Mouse (Mus musculus): ENCODE data around the gene Eef1akmt1. TPM values are rescaled to one million over a fixed set of nuclear protein-coding genes. Genes with fewer than 3 reads are reported as not detected.

The Eef1akmt1 gene
- polyA plus RNA-seq, 1 experiment from 2014 or later: 84.4 TPM

GRCm38 (mm10) chr14:57527598-57527997 lies 43.8 kb downstream of the Eef1akmt1 start:
- Histone ChIP-seq H3K27ac (no peak overlapping the region), H3K9me3 (replicated peaks; ENCODE audit: low read length) (no peaks in the 10 kb centered on the region), H3K4me2 (ENCODE audit: low read length) (no peak overlapping the region), H3K27me3 (ENCODE audit: insufficient read depth, low read length) (no peaks in the 10 kb centered on the region), H3K4me1 (replicated peaks; ENCODE audit: insufficient read depth, low read length) (0 out of 2 replicates have a peak, but pooled peaks cover 6% of the 10 kb centered on the region), H3K4me3 (replicated peaks; ENCODE audit: low read depth, low read length) (no peak overlapping the region), H3K9ac (ENCODE audit: low read depth, low read length) (no peak overlapping the region), H3K36me3 (ENCODE audit: insufficient read depth, low read length) (no peaks in the 10 kb centered on the region)
- no peak for ATAC-seq (replicated peaks; ENCODE audit: low FRiP score, low read depth)
- no peak for TF ChIP-seq CTCF (IDR thresholded peaks at IDR 0.05; ENCODE audit: low read depth)
- 57% methylated on average over 2 of the region's 2 CpGs for WGBS
- DNase-seq (ENCODE audit: low spot score): no peak

- 56% methylated on average over 7 of the region's 7 CpGs for WGBS
- TF ChIP-seq CTCF (IDR thresholded peaks at IDR 0.05; ENCODE audit: low read depth): no peak
Measured at GRCm38 (mm10) chr14:57527122-57527521, 44.3 kb downstream of the Eef1akmt1 start.

GRCm38 (mm10) chr14:57526050-57526623 lies 45.3 kb downstream of the Eef1akmt1 start:
- Histone ChIP-seq H3K4me1 (replicated peaks; ENCODE audit: insufficient read depth, low read length) (0 out of 2 replicates have a peak, but pooled peaks cover 6% of the 10 kb centered on the region), H3K9me3 (replicated peaks; ENCODE audit: low read length) (no peaks in the 10 kb centered on the region), H3K4me2 (ENCODE audit: low read length) (peak overlapping the region; percentile 98), H3K9ac (ENCODE audit: low read depth, low read length) (no peak overlapping the region), H3K27ac (no peak overlapping the region), H3K4me3 (replicated peaks; ENCODE audit: low read depth, low read length) (peak overlapping the region; percentile 73), H3K36me3 (ENCODE audit: insufficient read depth, low read length) (no peaks in the 10 kb centered on the region), H3K27me3 (ENCODE audit: insufficient read depth, low read length) (no peaks in the 10 kb centered on the region)
- no peak for TF ChIP-seq CTCF (IDR thresholded peaks at IDR 0.05; ENCODE audit: low read depth)
- WGBS: 42% methylated on average over 10 of the region's 10 CpGs
- ATAC-seq (replicated peaks; ENCODE audit: low FRiP score, low read depth) (peak; percentile 15; the same call in 1 of the 2 replicates), DNase-seq (ENCODE audit: low spot score) (no peak)

More at GRCm38 (mm10) chr14:57527122-57527521, 44.3 kb downstream of the Eef1akmt1 start:
- ATAC-seq (replicated peaks; ENCODE audit: low FRiP score, low read depth) (no peak), DNase-seq (ENCODE audit: low spot score) (no peak)
- no peak overlapping the region for H3K4me2 ChIP-seq (ENCODE audit: low read length)
- H3K27ac ChIP-seq: no peak overlapping the region
- no peaks in the 10 kb centered on the region for H3K27me3 ChIP-seq (ENCODE audit: insufficient read depth, low read length)
- no peak overlapping the region for H3K4me3 ChIP-seq (replicated peaks; ENCODE audit: low read depth, low read length)
- no peaks in the 10 kb centered on the region for H3K36me3 ChIP-seq (ENCODE audit: insufficient read depth, low read length)
- H3K4me1 ChIP-seq (replicated peaks; ENCODE audit: insufficient read depth, low read length): 0 out of 2 replicates have a peak, but pooled peaks cover 6% of the 10 kb centered on the region
- H3K9ac ChIP-seq (ENCODE audit: low read depth, low read length): no peak overlapping the region
- H3K9me3 ChIP-seq (replicated peaks; ENCODE audit: low read length): no peaks in the 10 kb centered on the region

GRCm38 (mm10) chr14:57525388-57526049 lies 45.9 kb downstream of the Eef1akmt1 start:
- peak overlapping the region; percentile 69 for H3K9ac ChIP-seq (ENCODE audit: low read depth, low read length)
- ATAC-seq (replicated peaks; ENCODE audit: low FRiP score, low read depth): peak; percentile 89
- H3K36me3 ChIP-seq (ENCODE audit: insufficient read depth, low read length): no peaks in the 10 kb centered on the region
- peak; percentile 18; the same call in 1 of the 2 replicates for TF ChIP-seq CTCF (IDR thresholded peaks at IDR 0.05; ENCODE audit: low read depth)
- peak; percentile 66 for DNase-seq (ENCODE audit: low spot score)
- H3K27me3 ChIP-seq (ENCODE audit: insufficient read depth, low read length): no peaks in the 10 kb centered on the region
- peak overlapping the region; percentile 98 for H3K4me2 ChIP-seq (ENCODE audit: low read length)
- peak overlapping the region; percentile 42 for H3K27ac ChIP-seq
- H3K4me3 ChIP-seq (replicated peaks; ENCODE audit: low read depth, low read length): peak overlapping the region; percentile 73
- H3K9me3 ChIP-seq (replicated peaks; ENCODE audit: low read length): no peaks in the 10 kb centered on the region
- 1% methylated on average over 55 of the region's 60 CpGs for WGBS
- H3K4me1 ChIP-seq (replicated peaks; ENCODE audit: insufficient read depth, low read length): 0 out of 2 replicates have a peak, but pooled peaks cover 6% of the 10 kb centered on the region

- Histone ChIP-seq H3K4me3 (replicated peaks; ENCODE audit: low read depth, low read length) (peak within 1 kb of the TSS; percentile 73), H3K4me1 (replicated peaks; ENCODE audit: insufficient read depth, low read length) (0 out of 2 replicates have a peak, but pooled peaks cover 6% of the 10 kb centered on the region), H3K27me3 (ENCODE audit: insufficient read depth, low read length) (no peaks in the 10 kb centered on the region), H3K36me3 (ENCODE audit: insufficient read depth, low read length) (no peaks in the 10 kb centered on the region), H3K9ac (ENCODE audit: low read depth, low read length) (peak within 1 kb of the TSS; percentile 69), H3K27ac (peak within 1 kb of the TSS; percentile 42), H3K9me3 (replicated peaks; ENCODE audit: low read length) (no peaks in the 10 kb centered on the region), H3K4me2 (ENCODE audit: low read length) (peak within 1 kb of the TSS; percentile 98)
- DNase-seq (ENCODE audit: low spot score): peak; percentile 57
- ATAC-seq (replicated peaks; ENCODE audit: low FRiP score, low read depth): peak; percentile 37; the same call in 1 of the 2 replicates
- TF ChIP-seq CTCF (IDR thresholded peaks at IDR 0.05; ENCODE audit: low read depth): no peak
- WGBS: under 1% methylated on average over 67 of the region's 104 CpGs
Measured at GRCm38 (mm10) chr14:57524671-57525387, 46.6 kb downstream of the Eef1akmt1 start, which contains the start of gene Il17d. Il17d (plus strand) TSS chr14:57524777.

GRCm38 (mm10) chr14:57523762-57524161 lies 47.6 kb downstream of the Eef1akmt1 start:
- H3K36me3 ChIP-seq (ENCODE audit: insufficient read depth, low read length): no peaks in the 10 kb centered on the region
- H3K4me3 ChIP-seq (replicated peaks; ENCODE audit: low read depth, low read length): no peak overlapping the region
- H3K27me3 ChIP-seq (ENCODE audit: insufficient read depth, low read length): no peaks in the 10 kb centered on the region
- no peak for ATAC-seq (replicated peaks; ENCODE audit: low FRiP score, low read depth)
- 83% methylated on average over 9 of the region's 9 CpGs for WGBS
- no peak overlapping the region for H3K4me2 ChIP-seq (ENCODE audit: low read length)
- H3K9me3 ChIP-seq (replicated peaks; ENCODE audit: low read length): no peaks in the 10 kb centered on the region
- H3K4me1 ChIP-seq (replicated peaks; ENCODE audit: insufficient read depth, low read length): 0 out of 2 replicates have a peak, but pooled peaks cover 6% of the 10 kb centered on the region
- DNase-seq (ENCODE audit: low spot score): no peak
- H3K27ac ChIP-seq: no peak overlapping the region
- no peak for TF ChIP-seq CTCF (IDR thresholded peaks at IDR 0.05; ENCODE audit: low read depth)
- H3K9ac ChIP-seq (ENCODE audit: low read depth, low read length): no peak overlapping the region

Measured in kidney, postnatal 0 days (tissue).